Mouse (Mus musculus) liver, embryonic 14.5 days (tissue): Measurements from ENCODE around the gene Ralgps1.

ENCODE experiments used
- CTCF ChIP-seq: IDR thresholded peaks from 2 replicates; pipeline ENCODE4 v1.5.1; 2016; ENCODE audit warnings: antibody characterized with exemption, low read depth, control low read depth
- EP300 ChIP-seq: IDR thresholded peaks from 2 replicates; pipeline ENCODE4 v1.6.1; 2016; ENCODE audit warnings: antibody characterized with exemption, low read depth

DNA sequence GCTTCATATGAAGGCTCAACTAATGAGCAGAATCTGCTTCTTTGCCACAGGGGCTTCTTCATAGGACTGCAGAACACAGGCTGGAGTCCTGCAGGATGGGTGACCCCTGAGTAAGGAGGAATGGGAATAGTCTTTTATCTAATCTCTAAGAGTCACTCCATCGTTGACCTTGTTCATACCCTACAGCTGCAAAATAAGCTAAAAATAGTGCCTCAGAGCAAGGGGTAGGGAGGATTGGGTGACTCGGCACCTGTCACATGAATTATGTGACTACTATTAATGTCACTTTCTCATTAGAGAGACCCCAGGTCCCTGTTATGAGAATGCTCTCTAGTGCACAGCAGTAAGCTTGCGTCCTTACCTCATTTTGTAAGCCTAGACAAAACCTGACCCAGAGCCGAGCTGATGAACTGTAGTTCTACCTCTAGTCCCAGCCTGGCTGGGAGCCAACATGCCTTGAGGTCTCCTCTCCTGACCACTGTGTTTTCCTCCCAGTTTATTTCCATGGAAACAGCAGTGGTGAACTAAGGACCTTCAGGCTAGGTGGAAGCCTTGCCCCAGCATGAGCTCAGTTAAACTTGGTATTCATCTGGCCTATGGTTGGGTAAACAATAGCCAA, 117.6 kb downstream of the Ralgps1 start:
- TF ChIP-seq CTCF = no peak
- TF ChIP-seq EP300 = no peak
